Mouse (Mus musculus): ENCODE measurements around the gene Erich6b.

Erich6b gene

DNA sequence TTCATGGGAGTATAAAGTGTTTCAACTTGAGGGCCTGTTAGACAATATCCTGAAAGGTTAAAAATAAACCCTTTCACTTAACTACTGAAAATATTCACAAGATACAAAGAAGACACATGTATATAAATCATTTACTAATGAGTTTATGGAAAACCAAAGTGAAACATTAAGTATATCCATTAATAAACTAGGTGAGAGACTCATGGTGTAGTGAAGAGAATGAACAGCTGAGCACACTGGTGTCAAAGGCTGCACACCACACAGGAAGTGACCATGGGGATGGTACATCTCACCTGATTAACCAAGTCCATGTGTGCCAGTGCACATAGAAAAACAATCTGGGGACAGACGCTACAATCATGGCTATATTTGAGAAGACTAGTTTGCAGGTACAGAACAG lies 66.9 kb downstream of the Erich6b start:
- no peak for DNase-seq

DNA sequence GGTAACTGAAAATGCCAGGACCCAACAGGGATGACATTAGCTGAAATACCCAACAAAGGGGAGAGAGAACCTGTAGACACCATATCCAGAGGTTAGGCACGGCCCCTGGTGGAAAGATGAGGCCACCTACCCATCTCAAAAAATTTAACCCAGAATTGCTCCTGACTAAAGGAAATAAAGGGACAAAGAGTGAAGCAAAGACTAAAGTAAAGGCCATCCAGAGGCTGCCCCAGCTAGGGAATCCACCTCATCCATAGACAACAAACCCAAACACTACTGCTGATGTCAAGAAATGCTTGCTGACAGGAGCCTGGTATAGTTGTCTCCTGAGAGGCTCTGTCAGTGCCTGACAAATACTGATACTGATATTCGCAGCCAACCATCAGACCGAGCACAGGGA lies 69.7 kb downstream of the Erich6b start:
- DNase-seq = no peak

DNA sequence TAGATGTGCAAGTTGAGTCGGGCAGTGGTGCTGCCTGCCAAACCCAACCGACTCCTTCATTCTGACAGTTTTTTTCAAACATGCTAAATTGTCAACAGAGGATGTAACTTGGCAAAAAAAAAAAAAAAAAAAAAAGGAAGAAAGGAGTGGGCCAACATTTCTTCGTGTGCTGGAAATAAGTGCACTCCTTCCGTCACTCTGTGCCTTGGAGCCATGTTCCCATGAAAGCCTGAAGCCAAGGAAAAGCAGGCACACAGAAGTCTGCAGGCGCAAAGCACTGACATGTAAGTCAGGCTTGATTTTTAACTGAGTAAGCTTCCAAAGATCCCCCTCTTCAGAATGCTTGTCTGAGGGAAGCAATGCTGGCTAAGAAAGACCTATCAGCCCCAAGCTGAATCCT lies 70.6 kb downstream of the Erich6b start:
- DNase-seq = no peak

DNA sequence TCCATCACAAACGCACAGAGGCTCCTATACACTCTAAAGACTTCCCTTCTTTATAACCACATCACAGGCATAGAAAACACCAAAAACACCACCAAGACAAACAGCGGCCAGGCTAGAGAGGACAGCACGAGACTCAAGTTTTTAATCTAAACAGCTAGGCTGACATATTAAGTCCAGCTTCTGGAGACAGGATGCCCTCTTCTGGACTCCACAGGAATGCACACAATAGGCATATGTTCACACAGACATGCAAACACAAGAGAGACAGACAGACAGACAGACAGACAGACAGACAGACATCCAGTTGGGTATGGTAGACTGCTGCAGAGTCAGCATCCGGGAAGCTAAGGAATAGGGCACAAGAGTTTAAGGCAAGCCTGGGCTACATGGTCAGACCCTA lies 71.6 kb downstream of the Erich6b start:
- DNase-seq = no peak

DNA sequence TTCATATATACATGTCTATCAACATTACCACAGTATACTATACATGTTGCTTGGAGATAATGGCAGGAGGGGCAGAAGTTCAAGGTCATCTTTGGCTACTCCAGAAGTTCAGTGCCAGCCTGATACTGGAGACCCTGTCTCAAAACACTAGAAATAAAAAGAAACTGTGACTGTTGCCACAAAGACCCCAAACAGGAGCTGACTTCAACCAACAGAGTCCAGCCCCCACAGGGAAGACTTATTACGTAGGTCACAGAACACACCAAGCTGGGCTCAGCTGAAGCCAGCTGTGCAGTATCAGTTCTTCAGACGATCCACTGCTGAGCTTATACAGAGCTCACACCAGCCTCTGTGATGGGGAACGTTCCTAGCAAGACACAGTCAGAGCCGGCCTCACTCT lies 74.4 kb downstream of the Erich6b start:
- no peak for DNase-seq

All from right cerebral cortex, postnatal 25 days (tissue).